Mouse (Mus musculus) MEL (cell line): ENCODE data around the gene Hhatl. TPM values are rescaled to one million over a fixed set of nuclear protein-coding genes. Genes with fewer than 3 reads are reported as not detected.

Experiments
- DNase-seq: peaks from one replicate; pipeline ENCODE4 v3.0.0; 2011; ENCODE audit warnings: low read depth, low spot score
- H3K27ac ChIP-seq: 2 replicates; pipeline ENCODE4 v1.5.1; 2012; ENCODE audit warnings: low read depth, mild to moderate bottlenecking, control low read depth, low read length, moderate library complexity; ENCODE audit not compliant: control insufficient read depth
- H3K27me3 ChIP-seq, 2 experiments: fragments of 150-350 bp in 1 of 2; sonication (generic) in 1 of 2; 2 replicates each; pipeline ENCODE4 v1.6.1; 2012; ENCODE audit warnings: low read length in 2 of 2, mild to moderate bottlenecking in 2 of 2, improper control_type of control experiment in 1 of 2, moderate library complexity in 1 of 2; ENCODE audit not compliant: insufficient read depth in 2 of 2, control insufficient read depth in 1 of 2
- H3K36me3 ChIP-seq, 2 experiments: 2 replicates each; pipeline ENCODE4 v1.6.1; 2012 to 2014; ENCODE audit warnings: low read length in 2 of 2, improper control_type of control experiment in 1 of 2, inconsistent platforms in 1 of 2, mild to moderate bottlenecking in 1 of 2; ENCODE audit not compliant: insufficient read depth in 2 of 2, control insufficient read depth in 1 of 2
- H3K4me1 ChIP-seq, 2 experiments: fragments of 150-350 bp in 1 of 2; sonication (generic) in 1 of 2; 2 replicates each; pipeline ENCODE4 v1.6.1; 2012; ENCODE audit warnings: low read length in 2 of 2, improper control_type of control experiment in 1 of 2, mild to moderate bottlenecking in 1 of 2; ENCODE audit not compliant: insufficient read depth in 2 of 2, control insufficient read depth in 1 of 2
- H3K4me3 ChIP-seq, 2 experiments: fragments of 150-350 bp in 1 of 2; sonication (generic) in 1 of 2; 2 replicates each; pipeline ENCODE4 v1.5.1; 2012; ENCODE audit warnings: low read depth in 2 of 2, low read length in 2 of 2, mild to moderate bottlenecking in 2 of 2, moderate library complexity in 2 of 2, control low read depth in 1 of 2, improper control_type of control experiment in 1 of 2; ENCODE audit not compliant: control insufficient read depth in 1 of 2, insufficient read depth in 1 of 2
- H3K79me2 ChIP-seq: 2 replicates; pipeline ENCODE4 v1.6.1; 2012; ENCODE audit warnings: mild to moderate bottlenecking, low read length, moderate library complexity; ENCODE audit not compliant: control insufficient read depth, poor library complexity, insufficient read depth
- H3K9ac ChIP-seq: 2 replicates; pipeline ENCODE4 v1.6.1; 2012; ENCODE audit warnings: low read depth, mild to moderate bottlenecking, control low read depth, low read length, moderate library complexity; ENCODE audit not compliant: control insufficient read depth, poor library complexity, severe bottlenecking
- H3K9me3 ChIP-seq: fragments of 150-350 bp; sonication (generic); replicated peaks from 2 replicates; pipeline ENCODE4 v1.6.1; 2012; ENCODE audit warnings: mild to moderate bottlenecking, low read length, improper control_type of control experiment, moderate library complexity; ENCODE audit not compliant: insufficient read depth
- BHLHE40 ChIP-seq: IDR thresholded peaks from 2 replicates; pipeline ENCODE4 v1.6.1; 2012; ENCODE audit warnings: low read depth, mild to moderate bottlenecking, inconsistent platforms, low read length, improper control_type of control experiment, borderline replicate concordance
- CHD2 ChIP-seq: IDR thresholded peaks from 2 replicates; pipeline ENCODE4 v1.6.1; 2011; ENCODE audit warnings: low read length, improper control_type of control experiment
- E2F4 ChIP-seq: IDR thresholded peaks from 2 replicates; pipeline ENCODE4 v1.6.1; 2011; ENCODE audit warnings: low read depth, low read length, improper control_type of control experiment, borderline replicate concordance
- ELF1 ChIP-seq: IDR thresholded peaks from 2 replicates; pipeline ENCODE4 v1.6.1; 2014; ENCODE audit warnings: low read depth, mild to moderate bottlenecking, inconsistent platforms, low read length, improper control_type of control experiment, moderate library complexity
- ETS1 ChIP-seq: IDR thresholded peaks from 2 replicates; pipeline ENCODE4 v1.6.1; 2012; ENCODE audit warnings: low read depth, mild to moderate bottlenecking, inconsistent platforms, low read length, improper control_type of control experiment, moderate library complexity
- KAT2A ChIP-seq: conservative IDR thresholded peaks from 2 replicates; pipeline ENCODE4 v1.6.1; 2012; ENCODE audit warnings: low read depth, low read length, improper control_type of control experiment, inconsistent platforms
- MAFK ChIP-seq: IDR thresholded peaks from 2 replicates; pipeline ENCODE4 v1.6.1; 2011; ENCODE audit warnings: low read depth, mild to moderate bottlenecking, low read length, improper control_type of control experiment, borderline replicate concordance
- MAX ChIP-seq: IDR thresholded peaks from 2 replicates; pipeline ENCODE4 v1.6.1; 2011; ENCODE audit warnings: low read length, improper control_type of control experiment
- MEF2A ChIP-seq: IDR thresholded peaks from 2 replicates; pipeline ENCODE4 v1.6.1; 2014; ENCODE audit warnings: low read depth, mild to moderate bottlenecking, inconsistent platforms, low read length, improper control_type of control experiment; ENCODE audit not compliant: poor library complexity, insufficient replicate concordance, severe bottlenecking; ENCODE audit errors: extremely low read depth
- MYB ChIP-seq: IDR thresholded peaks from 2 replicates; pipeline ENCODE4 v1.6.1; 2011; ENCODE audit warnings: mild to moderate bottlenecking, low read depth, low read length, improper control_type of control experiment
- MYC ChIP-seq: IDR thresholded peaks from 2 replicates; pipeline ENCODE4 v1.6.1; 2011; ENCODE audit warnings: low read depth, mild to moderate bottlenecking, low read length, improper control_type of control experiment, moderate library complexity
- NELFE ChIP-seq: IDR thresholded peaks from 2 replicates; pipeline ENCODE4 v1.6.1; 2011; ENCODE audit warnings: low read depth, low read length, improper control_type of control experiment
- NRF1 ChIP-seq: IDR thresholded peaks from 2 replicates; pipeline ENCODE4 v1.6.1; 2014; ENCODE audit warnings: low read depth, mild to moderate bottlenecking, inconsistent platforms, low read length, improper control_type of control experiment, moderate library complexity; ENCODE audit not compliant: poor library complexity, insufficient read depth, severe bottlenecking
- POLR2A ChIP-seq, 2 experiments: IDR thresholded peaks; 2 replicates each; pipeline ENCODE4 v1.6.1; 2011 to 2012; ENCODE audit warnings: low read length in 2 of 2, mild to moderate bottlenecking in 2 of 2, control low read depth in 1 of 2, improper control_type of control experiment in 1 of 2, low read depth in 1 of 2, moderate library complexity in 1 of 2; ENCODE audit not compliant: control insufficient read depth in 1 of 2, insufficient read depth in 1 of 2, poor library complexity in 1 of 2
- RAD21 ChIP-seq: IDR thresholded peaks from 2 replicates; pipeline ENCODE4 v1.6.1; 2011; ENCODE audit warnings: mild to moderate bottlenecking, low read depth, low read length, improper control_type of control experiment
- RCOR1 ChIP-seq: IDR thresholded peaks from 2 replicates; pipeline ENCODE4 v1.6.1; 2012; ENCODE audit warnings: low read depth, mild to moderate bottlenecking, inconsistent platforms, low read length, improper control_type of control experiment
- SIN3A ChIP-seq: IDR thresholded peaks from 2 replicates; pipeline ENCODE4 v1.6.1; 2012; ENCODE audit warnings: low read length, improper control_type of control experiment, inconsistent platforms
- SMC3 ChIP-seq: IDR thresholded peaks from 2 replicates; pipeline ENCODE4 v1.6.1; 2011; ENCODE audit warnings: low read depth, low read length, improper control_type of control experiment
- UBTF ChIP-seq: IDR thresholded peaks from 2 replicates; pipeline ENCODE4 v1.6.1; 2012; ENCODE audit warnings: low read depth, mild to moderate bottlenecking, inconsistent platforms, low read length, improper control_type of control experiment, moderate library complexity, borderline replicate concordance; ENCODE audit not compliant: insufficient read depth
- USF1 ChIP-seq: IDR thresholded peaks from 2 replicates; pipeline ENCODE4 v1.6.1; 2014; ENCODE audit warnings: low read depth, mild to moderate bottlenecking, inconsistent platforms, low read length, improper control_type of control experiment, moderate library complexity
- USF2 ChIP-seq, 2 experiments: IDR thresholded peaks; 2 replicates each; pipeline ENCODE4 v1.6.1; 2011 to 2012; ENCODE audit warnings: improper control_type of control experiment in 2 of 2, low read length in 2 of 2, borderline replicate concordance in 1 of 2, inconsistent platforms in 1 of 2, low read depth in 1 of 2, mild to moderate bottlenecking in 1 of 2; ENCODE audit not compliant: insufficient read depth in 1 of 2
- ZC3H11A ChIP-seq: IDR thresholded peaks from 2 replicates; pipeline ENCODE4 v1.6.1; 2012; ENCODE audit warnings: low read depth, mild to moderate bottlenecking, inconsistent platforms, low read length, improper control_type of control experiment
- ZKSCAN1 ChIP-seq: IDR thresholded peaks from 2 replicates; pipeline ENCODE4 v1.6.1; 2012; ENCODE audit warnings: low read depth, mild to moderate bottlenecking, inconsistent platforms, low read length, improper control_type of control experiment, moderate library complexity
- polyA plus RNA-seq, 2 experiments: library from polyadenylated mRNA; stranded (reverse) in 1 of 2; unstranded in 1 of 2; fragments of >175 nt in 1 of 2; fragments of >200 nt in 1 of 2; gene quantifications; 2 replicates each; pipeline versions ENCODE4 v1.2.1 to v1.2.4; 2012; ENCODE audit warnings: low replicate concordance in 2 of 2, low read depth in 1 of 2; ENCODE audit not compliant: insufficient read length in 2 of 2, insufficient read depth in 1 of 2, missing spikeins in 1 of 2
- total RNA-seq: library from RNA; depleted of rRNA; stranded (reverse); fragments of 300-350 nt; gene quantifications from 2 replicates; pipeline ENCODE4 v1.2.3, GENCODE M21; 2012

Gene Hhatl
- total and polyA plus RNA-seq, 3 experiments = not detected

DNA sequence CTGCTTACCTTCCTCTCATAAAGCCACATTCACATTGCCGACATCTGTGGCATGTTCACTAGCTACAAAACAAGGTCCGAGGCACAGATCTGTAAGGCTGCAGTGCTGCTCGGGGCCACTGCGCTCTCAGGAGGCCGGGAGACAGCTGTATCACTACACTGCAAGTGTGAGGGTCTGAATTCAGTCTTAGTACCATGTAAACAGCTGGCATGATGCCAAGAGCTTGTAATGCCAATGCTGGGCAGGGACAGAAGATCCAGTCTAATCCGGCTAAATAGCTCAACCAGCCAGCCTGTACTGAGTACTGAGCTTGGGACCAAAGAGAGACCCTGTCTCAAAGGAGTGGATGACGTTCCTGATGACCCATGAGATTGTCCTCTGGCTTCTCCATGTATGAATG is 31.7 kb upstream of the Hhatl start:
- Histone ChIP-seq H3K4me1 (no peaks in the 10 kb centered on the region), H3K36me3 (no peaks in the 10 kb centered on the region), H3K9me3 (no peaks in the 10 kb centered on the region), H3K27me3 (peaks cover 0 to 2% of the 10 kb centered on the region in 2 experiments; a peak in 2 of 4 replicates), H3K79me2 (no peaks in the 10 kb centered on the region), H3K4me3 (no peak overlapping the region), H3K9ac (no peak overlapping the region), H3K27ac (no peak overlapping the region)
- no peak for DNase-seq
- TF ChIP-seq MAFK (no peak), ELF1 (no peak), USF2 (IDR thresholded peaks at IDR 0.05; ENCODE audit: borderline replicate concordance in 1 of 2, insufficient read depth in 1 of 2, low read depth in 1 of 2, low read length in 2 of 2) (no peak), UBTF (no peak), POLR2A (IDR thresholded peaks at IDR 0.05; ENCODE audit: control insufficient read depth in 1 of 2, insufficient read depth in 1 of 2, low read depth in 1 of 2, low read length in 2 of 2, poor library complexity in 1 of 2) (no peak), ZKSCAN1 (no peak), RAD21 (no peak)

DNA sequence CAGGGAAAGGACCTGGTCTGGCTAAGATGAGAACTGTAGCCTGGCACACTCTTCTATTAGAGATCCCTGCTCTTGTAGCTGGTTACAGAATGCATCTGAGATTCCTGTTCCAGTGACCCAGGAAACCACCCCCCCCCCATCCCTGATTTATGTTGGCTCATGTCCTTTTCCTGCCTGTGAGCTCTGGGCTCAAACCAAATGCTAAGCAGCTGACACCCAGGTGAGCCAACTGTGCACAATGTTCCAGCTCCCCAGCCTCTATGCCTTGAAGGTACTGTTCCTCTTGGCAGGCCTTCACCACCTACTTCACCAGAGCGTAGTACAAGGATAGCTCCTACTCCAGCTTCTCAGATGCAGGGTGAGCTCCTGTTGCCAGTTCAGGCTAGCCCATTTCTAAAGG is 30.7 kb upstream of the Hhatl start:
- no peaks in the 10 kb centered on the region for H3K36me3 ChIP-seq
- no peaks in the 10 kb centered on the region for H3K9me3 ChIP-seq
- no peak overlapping the region for H3K4me3 ChIP-seq
- no peak overlapping the region for H3K9ac ChIP-seq
- no peaks in the 10 kb centered on the region for H3K4me1 ChIP-seq
- H3K79me2 ChIP-seq = no peaks in the 10 kb centered on the region
- peaks cover 0 to 2% of the 10 kb centered on the region in 2 experiments; a peak in 2 of 4 replicates for H3K27me3 ChIP-seq
- H3K27ac ChIP-seq = no peak overlapping the region
- DNase-seq = no peak
- TF ChIP-seq USF1 (no peak), MAX (no peak), KAT2A (no peak), MYC (no peak), MEF2A (no peak), MAFK (no peak), E2F4 (no peak), ELF1 (no peak), ETS1 (no peak), SIN3A (no peak), SMC3 (no peak), MYB (no peak), NRF1 (no peak), NELFE (no peak), ZC3H11A (no peak), BHLHE40 (no peak), RCOR1 (no peak), CHD2 (no peak)
